Mouse (Mus musculus): ENCODE results near the gene Rps13. TPM values are rescaled to one million over a fixed set of nuclear protein-coding genes. Genes with fewer than 3 reads are reported as not detected.

The Rps13 gene
- polyA plus RNA-seq, 1 experiment from 2014 or later: 427 TPM

GRCm38 (mm10) chr7:116327901-116328300, 6.1 kb downstream of the Rps13 start:
- H3K4me1 ChIP-seq (ENCODE audit: control insufficient read depth, insufficient read depth, low read length): peaks cover 5% of the 10 kb centered on the region
- peaks cover 32% of the 10 kb centered on the region for H3K36me3 ChIP-seq (ENCODE audit: control insufficient read depth, insufficient read depth)
- no peak overlapping the region for H3K4me3 ChIP-seq (ENCODE audit: low read length)
- ATAC-seq (replicated peaks; ENCODE audit: extremely low read depth, insufficient read depth, low FRiP score): no peak
- H3K4me2 ChIP-seq (ENCODE audit: low read depth, low read length): no peak overlapping the region
- WGBS: 58% methylated on average over 5 of the region's 5 CpGs
- no peaks in the 10 kb centered on the region for H3K9me3 ChIP-seq (replicated peaks; ENCODE audit: control insufficient read depth, low read length)
- no peak overlapping the region for H3K27ac ChIP-seq (ENCODE audit: low read length)
- H3K27me3 ChIP-seq (ENCODE audit: control insufficient read depth, insufficient read depth, low read length): no peaks in the 10 kb centered on the region
- H3K9ac ChIP-seq (ENCODE audit: low read length): no peak overlapping the region

- Histone ChIP-seq H3K9me3 (replicated peaks; ENCODE audit: control insufficient read depth, low read length) (no peaks in the 10 kb centered on the region), H3K27ac (ENCODE audit: low read length) (no peak overlapping the region), H3K36me3 (ENCODE audit: control insufficient read depth, insufficient read depth) (no peaks in the 10 kb centered on the region), H3K4me3 (ENCODE audit: low read length) (0 out of 2 replicates have a peak overlapping the region, but pooled peaks have one; percentile 5), H3K27me3 (ENCODE audit: control insufficient read depth, insufficient read depth, low read length) (no peaks in the 10 kb centered on the region), H3K9ac (ENCODE audit: low read length) (peak overlapping the region; percentile 54; the same call in 1 of the 2 replicates), H3K4me2 (ENCODE audit: low read depth, low read length) (peak overlapping the region; percentile 38; the same call in 1 of the 2 replicates), H3K4me1 (ENCODE audit: control insufficient read depth, insufficient read depth, low read length) (no peaks in the 10 kb centered on the region)
- WGBS: 32% methylated on average over 10 of the region's 10 CpGs
- peak; percentile 69; the same call in 1 of the 2 replicates for ATAC-seq (replicated peaks; ENCODE audit: extremely low read depth, insufficient read depth, low FRiP score)
Measured at GRCm38 (mm10) chr7:116323331-116323964, 10.5 kb downstream of the Rps13 start.

- Histone ChIP-seq H3K4me3 (ENCODE audit: low read length) (no peak overlapping the region; the same call in 1 of the 2 replicates), H3K4me1 (ENCODE audit: control insufficient read depth, insufficient read depth, low read length) (peaks cover 21% of the 10 kb centered on the region), H3K27me3 (ENCODE audit: control insufficient read depth, insufficient read depth, low read length) (peaks cover 4% of the 10 kb centered on the region; the same call in 1 of the 2 replicates), H3K9me3 (replicated peaks; ENCODE audit: control insufficient read depth, low read length) (no peaks in the 10 kb centered on the region), H3K9ac (ENCODE audit: low read length) (peak overlapping the region; percentile 0; the same call in 1 of the 2 replicates), H3K4me2 (ENCODE audit: low read depth, low read length) (peak overlapping the region; percentile 98), H3K36me3 (ENCODE audit: control insufficient read depth, insufficient read depth) (no peaks in the 10 kb centered on the region), H3K27ac (ENCODE audit: low read length) (no peak overlapping the region; the same call in 1 of the 2 replicates)
- whole genome bisulfite sequencing: 17% methylated on average over 9 of the region's 9 CpGs
- ATAC-seq (replicated peaks; ENCODE audit: extremely low read depth, insufficient read depth, low FRiP score): no peak
Measured at GRCm38 (mm10) chr7:116309456-116309855, 24.5 kb downstream of the Rps13 start.

- Histone ChIP-seq H3K4me3 (ENCODE audit: low read length) (peak overlapping the region; percentile 73), H3K4me1 (ENCODE audit: control insufficient read depth, insufficient read depth, low read length) (peaks cover 26% of the 10 kb centered on the region), H3K27me3 (ENCODE audit: control insufficient read depth, insufficient read depth, low read length) (peaks cover 4% of the 10 kb centered on the region; the same call in 1 of the 2 replicates), H3K9ac (ENCODE audit: low read length) (peak overlapping the region; percentile 79), H3K4me2 (ENCODE audit: low read depth, low read length) (peak overlapping the region; percentile 98), H3K27ac (ENCODE audit: low read length) (peak overlapping the region; percentile 42; the same call in 1 of the 2 replicates), H3K9me3 (replicated peaks; ENCODE audit: control insufficient read depth, low read length) (no peaks in the 10 kb centered on the region), H3K36me3 (ENCODE audit: control insufficient read depth, insufficient read depth) (no peaks in the 10 kb centered on the region)
- 4% methylated on average over 16 of the region's 16 CpGs for WGBS
- peak; percentile 17; the same call in 1 of the 2 replicates for ATAC-seq (replicated peaks; ENCODE audit: extremely low read depth, insufficient read depth, low FRiP score)
Measured at GRCm38 (mm10) chr7:116308632-116308991, 25.4 kb downstream of the Rps13 start.

GRCm38 (mm10) chr7:116307871-116308631, 25.9 kb downstream of the Rps13 start, which contains the start of gene Plekha7:
Gene Plekha7 (minus strand): TSS chr7:116308376.
- H3K9ac ChIP-seq (ENCODE audit: low read length): peak within 1 kb of the TSS; percentile 79
- WGBS: under 1% methylated on average over 63 of the region's 65 CpGs
- H3K4me1 ChIP-seq (ENCODE audit: control insufficient read depth, insufficient read depth, low read length): peaks cover 26% of the 10 kb centered on the region
- peak; percentile 66 for ATAC-seq (replicated peaks; ENCODE audit: extremely low read depth, insufficient read depth, low FRiP score)
- no peaks in the 10 kb centered on the region for H3K36me3 ChIP-seq (ENCODE audit: control insufficient read depth, insufficient read depth)
- H3K27ac ChIP-seq (ENCODE audit: low read length): peak within 1 kb of the TSS; percentile 74
- peaks cover 4% of the 10 kb centered on the region; the same call in 1 of the 2 replicates for H3K27me3 ChIP-seq (ENCODE audit: control insufficient read depth, insufficient read depth, low read length)
- H3K4me3 ChIP-seq (ENCODE audit: low read length): peak within 1 kb of the TSS; percentile 73
- no peaks in the 10 kb centered on the region for H3K9me3 ChIP-seq (replicated peaks; ENCODE audit: control insufficient read depth, low read length)
- peak within 1 kb of the TSS; percentile 98 for H3K4me2 ChIP-seq (ENCODE audit: low read depth, low read length)

- H3K27ac ChIP-seq (ENCODE audit: low read length): peak overlapping the region; percentile 74
- no peaks in the 10 kb centered on the region for H3K9me3 ChIP-seq (replicated peaks; ENCODE audit: control insufficient read depth, low read length)
- WGBS: under 1% methylated on average over 58 of the region's 63 CpGs
- peak overlapping the region; percentile 73 for H3K4me3 ChIP-seq (ENCODE audit: low read length)
- ATAC-seq (replicated peaks; ENCODE audit: extremely low read depth, insufficient read depth, low FRiP score): peak; percentile 76
- no peaks in the 10 kb centered on the region for H3K36me3 ChIP-seq (ENCODE audit: control insufficient read depth, insufficient read depth)
- peaks cover 26% of the 10 kb centered on the region for H3K4me1 ChIP-seq (ENCODE audit: control insufficient read depth, insufficient read depth, low read length)
- H3K9ac ChIP-seq (ENCODE audit: low read length): peak overlapping the region; percentile 79
- peaks cover 4% of the 10 kb centered on the region; the same call in 1 of the 2 replicates for H3K27me3 ChIP-seq (ENCODE audit: control insufficient read depth, insufficient read depth, low read length)
- peak overlapping the region; percentile 98 for H3K4me2 ChIP-seq (ENCODE audit: low read depth, low read length)
Measured at GRCm38 (mm10) chr7:116307099-116307870, 26.7 kb downstream of the Rps13 start.

GRCm38 (mm10) chr7:116306601-116307000, 27.4 kb downstream of the Rps13 start:
- Histone ChIP-seq H3K27me3 (ENCODE audit: control insufficient read depth, insufficient read depth, low read length) (peaks cover 4% of the 10 kb centered on the region; the same call in 1 of the 2 replicates), H3K9ac (ENCODE audit: low read length) (peak overlapping the region; percentile 79), H3K4me2 (ENCODE audit: low read depth, low read length) (peak overlapping the region; percentile 98), H3K27ac (ENCODE audit: low read length) (0 out of 2 replicates have a peak overlapping the region, but pooled peaks have one; percentile 74), H3K4me3 (ENCODE audit: low read length) (peak overlapping the region; percentile 73), H3K4me1 (ENCODE audit: control insufficient read depth, insufficient read depth, low read length) (peaks cover 26% of the 10 kb centered on the region), H3K36me3 (ENCODE audit: control insufficient read depth, insufficient read depth) (no peaks in the 10 kb centered on the region), H3K9me3 (replicated peaks; ENCODE audit: control insufficient read depth, low read length) (no peaks in the 10 kb centered on the region)
- WGBS: 26% methylated on average over 5 of the region's 5 CpGs
- no peak for ATAC-seq (replicated peaks; ENCODE audit: extremely low read depth, insufficient read depth, low FRiP score)

- no peak overlapping the region for H3K4me2 ChIP-seq (ENCODE audit: low read depth, low read length)
- H3K27ac ChIP-seq (ENCODE audit: low read length): no peak overlapping the region
- H3K9ac ChIP-seq (ENCODE audit: low read length): no peak overlapping the region
- H3K36me3 ChIP-seq (ENCODE audit: control insufficient read depth, insufficient read depth): no peaks in the 10 kb centered on the region
- 79% methylated on average over 5 of the region's 5 CpGs for WGBS
- no peak for ATAC-seq (replicated peaks; ENCODE audit: extremely low read depth, insufficient read depth, low FRiP score)
- H3K4me3 ChIP-seq (ENCODE audit: low read length): no peak overlapping the region
- H3K9me3 ChIP-seq (replicated peaks; ENCODE audit: control insufficient read depth, low read length): no peaks in the 10 kb centered on the region
- no peaks in the 10 kb centered on the region for H3K27me3 ChIP-seq (ENCODE audit: control insufficient read depth, insufficient read depth, low read length)
- H3K4me1 ChIP-seq (ENCODE audit: control insufficient read depth, insufficient read depth, low read length): peaks cover 10% of the 10 kb centered on the region
Measured at GRCm38 (mm10) chr7:116301661-116302311, 32.2 kb downstream of the Rps13 start.

All from heart, embryonic 16.5 days (tissue).